Mouse (Mus musculus): ENCODE data around the gene Pyy. TPM values are rescaled to one million over a fixed set of nuclear protein-coding genes. Genes with fewer than 3 reads are reported as not detected.

The Pyy gene
- polyA plus RNA-seq, 1 experiment from 2014 or later = not detected

GRCm38 (mm10) chr11:102084159-102084558, 23.5 kb downstream of the Pyy start:
- WGBS = 14% methylated on average over 7 of the region's 7 CpGs
- H3K4me2 ChIP-seq (ENCODE audit: low read length) = no peak overlapping the region
- no peak overlapping the region for H3K9ac ChIP-seq (replicated peaks; ENCODE audit: low read depth, low read length)
- no peak overlapping the region for H3K4me3 ChIP-seq (replicated peaks; ENCODE audit: low read length)
- ATAC-seq = no peak
- H3K27me3 ChIP-seq (replicated peaks; ENCODE audit: control insufficient read depth, insufficient read depth, low read length) = no peaks in the 10 kb centered on the region
- H3K4me1 ChIP-seq (replicated peaks; ENCODE audit: control insufficient read depth, insufficient read depth, low read length) = peaks cover 39% of the 10 kb centered on the region
- no peak overlapping the region for H3K27ac ChIP-seq (ENCODE audit: low read length)
- H3K36me3 ChIP-seq (ENCODE audit: control insufficient read depth, insufficient read depth) = peaks cover 2% of the 10 kb centered on the region; the same call in 1 of the 2 replicates
- no peaks in the 10 kb centered on the region for H3K9me3 ChIP-seq (ENCODE audit: control insufficient read depth, low read length)

DNA sequence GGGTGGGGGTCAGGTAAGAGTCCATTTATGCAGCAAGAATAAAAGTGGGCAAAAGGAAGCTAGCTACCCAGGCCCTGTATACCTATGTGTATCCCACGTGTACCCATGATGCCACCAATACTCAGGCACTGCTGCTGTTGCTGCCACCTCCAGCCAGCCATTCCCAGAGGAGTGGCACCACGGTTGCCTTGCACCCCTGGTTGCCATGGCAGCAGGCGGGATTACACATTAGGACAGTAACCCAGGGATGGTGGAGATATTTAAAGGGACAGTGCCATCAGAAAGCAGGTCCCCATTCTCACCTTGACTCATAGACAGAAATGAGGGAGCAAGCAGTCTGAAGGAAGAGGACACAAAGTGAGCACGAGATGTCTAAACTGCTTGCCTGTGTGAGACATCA, 24.4 kb downstream of the Pyy start:
- H3K36me3 ChIP-seq (ENCODE audit: control insufficient read depth, insufficient read depth) = peaks cover 2% of the 10 kb centered on the region; the same call in 1 of the 2 replicates
- no peaks in the 10 kb centered on the region for H3K9me3 ChIP-seq (ENCODE audit: control insufficient read depth, low read length)
- no peak overlapping the region for H3K27ac ChIP-seq (ENCODE audit: low read length)
- H3K4me1 ChIP-seq (replicated peaks; ENCODE audit: control insufficient read depth, insufficient read depth, low read length) = peaks cover 34% of the 10 kb centered on the region
- H3K4me3 ChIP-seq (replicated peaks; ENCODE audit: low read length) = no peak overlapping the region
- ATAC-seq = no peak
- 34% methylated on average over 4 of the region's 4 CpGs for WGBS
- no peak overlapping the region for H3K9ac ChIP-seq (replicated peaks; ENCODE audit: low read depth, low read length)
- H3K4me2 ChIP-seq (ENCODE audit: low read length) = no peak overlapping the region
- H3K27me3 ChIP-seq (replicated peaks; ENCODE audit: control insufficient read depth, insufficient read depth, low read length) = no peaks in the 10 kb centered on the region

DNA sequence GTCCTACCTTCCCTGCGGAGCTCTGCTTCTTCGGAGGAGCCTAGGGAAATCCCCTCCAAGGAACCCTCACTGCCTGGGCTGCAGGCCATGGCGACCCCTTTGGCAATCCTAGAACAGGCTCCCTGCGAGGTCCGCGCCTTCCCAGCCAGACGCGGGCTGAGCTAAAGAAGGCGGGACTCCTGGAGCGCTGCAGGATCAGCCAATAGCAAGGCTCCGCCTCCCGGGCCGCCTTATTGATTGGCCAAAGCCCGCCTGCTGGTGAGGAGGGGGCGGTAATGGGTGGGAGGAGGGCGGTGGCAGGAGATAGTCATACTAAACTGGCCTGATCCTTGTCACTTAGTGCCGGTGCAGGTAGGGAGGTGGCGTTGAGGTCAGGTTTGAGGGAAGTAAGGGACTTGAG, 25.3 kb downstream of the Pyy start:
- WGBS = under 1% methylated on average over 18 of the region's 18 CpGs

DNA sequence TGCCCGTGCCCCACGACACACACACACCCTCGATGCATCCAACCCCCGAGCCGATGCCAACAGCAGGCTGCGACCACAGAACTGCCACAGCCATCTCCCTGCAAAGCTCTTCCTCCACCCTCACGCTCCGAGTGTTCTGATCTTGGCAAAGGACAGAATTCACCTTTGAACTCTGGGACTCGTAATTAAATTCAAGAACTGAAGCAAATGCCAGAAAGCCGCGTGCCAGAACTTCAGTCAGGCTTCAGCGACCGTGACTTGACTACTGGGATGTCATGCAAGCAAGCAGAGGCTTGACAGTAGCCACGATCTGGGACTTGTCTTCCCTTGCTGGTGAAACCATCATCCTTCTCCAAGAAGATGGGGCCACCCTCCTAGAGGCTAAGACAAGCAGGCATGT, 33.9 kb downstream of the Pyy start:
- Histone ChIP-seq H3K4me1 (replicated peaks; ENCODE audit: control insufficient read depth, insufficient read depth, low read length) (peaks cover 10% of the 10 kb centered on the region), H3K4me2 (ENCODE audit: low read length) (no peak overlapping the region), H3K4me3 (replicated peaks; ENCODE audit: low read length) (no peak overlapping the region), H3K27ac (ENCODE audit: low read length) (no peak overlapping the region), H3K27me3 (replicated peaks; ENCODE audit: control insufficient read depth, insufficient read depth, low read length) (no peaks in the 10 kb centered on the region), H3K36me3 (ENCODE audit: control insufficient read depth, insufficient read depth) (no peaks in the 10 kb centered on the region), H3K9ac (replicated peaks; ENCODE audit: low read depth, low read length) (no peak overlapping the region), H3K9me3 (ENCODE audit: control insufficient read depth, low read length) (no peaks in the 10 kb centered on the region)
- 82% methylated on average over 14 of the region's 14 CpGs for WGBS
- no peak for ATAC-seq

More for the DNA sequence above, 25.3 kb downstream of the Pyy start:
- H3K4me2 ChIP-seq (ENCODE audit: low read length) = peak overlapping the region; percentile 97
- peak overlapping the region; percentile 53 for H3K4me3 ChIP-seq (replicated peaks; ENCODE audit: low read length)
- H3K36me3 ChIP-seq (ENCODE audit: control insufficient read depth, insufficient read depth) = peaks cover 2% of the 10 kb centered on the region; the same call in 1 of the 2 replicates
- H3K27me3 ChIP-seq (replicated peaks; ENCODE audit: control insufficient read depth, insufficient read depth, low read length) = no peaks in the 10 kb centered on the region
- peaks cover 34% of the 10 kb centered on the region for H3K4me1 ChIP-seq (replicated peaks; ENCODE audit: control insufficient read depth, insufficient read depth, low read length)
- H3K27ac ChIP-seq (ENCODE audit: low read length) = no peak overlapping the region
- ATAC-seq = peak; percentile 90
- no peaks in the 10 kb centered on the region for H3K9me3 ChIP-seq (ENCODE audit: control insufficient read depth, low read length)
- H3K9ac ChIP-seq (replicated peaks; ENCODE audit: low read depth, low read length) = peak overlapping the region; percentile 76

DNA sequence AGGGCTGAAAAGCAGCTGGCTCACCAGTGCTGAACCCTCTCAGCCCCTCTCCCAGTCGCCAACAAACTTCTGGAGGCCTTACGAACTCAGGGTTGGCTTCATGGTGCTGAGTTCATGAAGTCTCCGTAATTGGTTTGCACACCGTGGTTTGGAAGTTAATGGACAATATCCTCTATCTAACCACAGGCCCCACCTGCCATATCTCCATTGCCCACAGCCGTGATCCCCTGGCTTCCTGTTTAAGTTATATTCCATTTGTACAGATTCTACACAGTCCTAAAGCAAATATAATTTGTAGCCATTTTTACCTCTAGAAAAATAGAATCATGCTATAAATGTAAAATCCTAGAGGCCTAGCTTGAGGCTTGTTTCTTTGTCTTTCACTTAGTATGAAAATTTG, 34.9 kb downstream of the Pyy start:
- no peak for ATAC-seq
- no peak overlapping the region for H3K9ac ChIP-seq (replicated peaks; ENCODE audit: low read depth, low read length)

GRCm38 (mm10) chr11:102070426-102070825, 37.2 kb downstream of the Pyy start:
- no peaks in the 10 kb centered on the region for H3K9me3 ChIP-seq (ENCODE audit: control insufficient read depth, low read length)
- H3K9ac ChIP-seq (replicated peaks; ENCODE audit: low read depth, low read length) = no peak overlapping the region; the same call in 1 of the 2 replicates
- ATAC-seq = no peak
- peaks cover 12% of the 10 kb centered on the region for H3K4me1 ChIP-seq (replicated peaks; ENCODE audit: control insufficient read depth, insufficient read depth, low read length)
- H3K4me2 ChIP-seq (ENCODE audit: low read length) = peak overlapping the region; percentile 35
- 3% methylated on average over 13 of the region's 13 CpGs for WGBS
- H3K4me3 ChIP-seq (replicated peaks; ENCODE audit: low read length) = no peak overlapping the region
- peak overlapping the region; percentile 9 for H3K27ac ChIP-seq (ENCODE audit: low read length)
- no peaks in the 10 kb centered on the region for H3K36me3 ChIP-seq (ENCODE audit: control insufficient read depth, insufficient read depth)
- no peaks in the 10 kb centered on the region for H3K27me3 ChIP-seq (replicated peaks; ENCODE audit: control insufficient read depth, insufficient read depth, low read length)

More for the DNA sequence above, 34.9 kb downstream of the Pyy start:
- 84% methylated on average over 5 of the region's 5 CpGs for WGBS
- H3K4me1 ChIP-seq (replicated peaks; ENCODE audit: control insufficient read depth, insufficient read depth, low read length) = peaks cover 12% of the 10 kb centered on the region
- H3K36me3 ChIP-seq (ENCODE audit: control insufficient read depth, insufficient read depth) = no peaks in the 10 kb centered on the region
- H3K4me2 ChIP-seq (ENCODE audit: low read length) = no peak overlapping the region
- no peak overlapping the region for H3K27ac ChIP-seq (ENCODE audit: low read length)
- H3K4me3 ChIP-seq (replicated peaks; ENCODE audit: low read length) = no peak overlapping the region
- H3K9me3 ChIP-seq (ENCODE audit: control insufficient read depth, low read length) = no peaks in the 10 kb centered on the region
- H3K27me3 ChIP-seq (replicated peaks; ENCODE audit: control insufficient read depth, insufficient read depth, low read length) = no peaks in the 10 kb centered on the region

- Histone ChIP-seq H3K9me3 (ENCODE audit: control insufficient read depth, low read length) (no peaks in the 10 kb centered on the region), H3K27ac (ENCODE audit: low read length) (peak overlapping the region; percentile 48), H3K4me1 (replicated peaks; ENCODE audit: control insufficient read depth, insufficient read depth, low read length) (peaks cover 12% of the 10 kb centered on the region), H3K27me3 (replicated peaks; ENCODE audit: control insufficient read depth, insufficient read depth, low read length) (no peaks in the 10 kb centered on the region), H3K4me2 (ENCODE audit: low read length) (peak overlapping the region; percentile 35; the same call in 1 of the 2 replicates), H3K4me3 (replicated peaks; ENCODE audit: low read length) (no peak overlapping the region), H3K36me3 (ENCODE audit: control insufficient read depth, insufficient read depth) (no peaks in the 10 kb centered on the region), H3K9ac (replicated peaks; ENCODE audit: low read depth, low read length) (no peak overlapping the region)
- ATAC-seq = peak; percentile 67; the same call in 1 of the 2 replicates
- 47% methylated on average over 11 of the region's 11 CpGs for WGBS
These were observed 38.0 kb downstream of the Pyy start for GRCm38 (mm10) chr11:102069633-102070032.

DNA sequence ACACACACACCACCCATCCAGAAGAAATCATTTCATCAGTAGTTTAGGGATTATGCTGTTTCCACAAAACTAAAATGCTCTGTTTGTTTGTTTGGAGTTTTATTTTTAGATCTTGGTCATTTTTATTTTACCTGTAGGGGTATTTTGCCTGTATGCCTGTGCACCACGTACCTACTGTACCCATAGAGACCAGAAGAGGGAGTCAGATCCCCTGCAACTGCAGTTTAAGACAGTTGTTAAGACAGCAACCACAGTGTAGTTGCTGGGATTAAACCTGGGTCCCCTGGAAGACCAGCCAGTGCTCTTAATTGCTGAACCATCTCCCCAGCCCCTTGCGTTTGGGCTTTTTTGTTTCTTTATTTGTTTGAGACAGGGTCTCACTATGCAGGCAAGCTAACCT, 38.7 kb downstream of the Pyy start:
- WGBS = 31% methylated on average over 2 of the region's 2 CpGs
- H3K4me2 ChIP-seq (ENCODE audit: low read length) = no peak overlapping the region
- no peak overlapping the region for H3K9ac ChIP-seq (replicated peaks; ENCODE audit: low read depth, low read length)
- no peaks in the 10 kb centered on the region for H3K27me3 ChIP-seq (replicated peaks; ENCODE audit: control insufficient read depth, insufficient read depth, low read length)
- no peak for ATAC-seq
- peaks cover 12% of the 10 kb centered on the region for H3K4me1 ChIP-seq (replicated peaks; ENCODE audit: control insufficient read depth, insufficient read depth, low read length)
- H3K4me3 ChIP-seq (replicated peaks; ENCODE audit: low read length) = no peak overlapping the region
- no peaks in the 10 kb centered on the region for H3K9me3 ChIP-seq (ENCODE audit: control insufficient read depth, low read length)
- no peak overlapping the region for H3K27ac ChIP-seq (ENCODE audit: low read length)
- no peaks in the 10 kb centered on the region for H3K36me3 ChIP-seq (ENCODE audit: control insufficient read depth, insufficient read depth)

DNA sequence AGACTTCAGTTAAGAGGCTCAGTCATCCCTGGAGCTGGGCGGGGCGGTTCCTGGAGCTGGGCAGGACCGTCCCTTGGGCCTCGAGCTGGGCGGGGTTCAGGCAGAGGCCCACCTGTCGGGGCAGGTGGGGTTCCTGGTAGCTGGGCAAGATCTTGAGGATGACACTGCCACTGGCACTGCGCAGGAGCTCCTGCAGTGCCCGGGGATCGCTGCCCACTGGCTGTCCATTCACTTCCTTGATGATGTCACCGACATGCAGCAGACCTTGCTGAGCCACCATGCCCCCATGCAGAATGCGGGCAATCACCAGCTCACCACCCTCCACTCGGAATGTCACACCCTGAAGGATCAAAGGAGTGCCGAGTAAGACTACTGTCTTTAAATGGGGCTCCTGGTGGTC, 44.6 kb downstream of the Pyy start:
- Histone ChIP-seq H3K4me1 (replicated peaks; ENCODE audit: control insufficient read depth, insufficient read depth, low read length) (peaks cover 3% of the 10 kb centered on the region; the same call in 1 of the 2 replicates), H3K9me3 (ENCODE audit: control insufficient read depth, low read length) (no peaks in the 10 kb centered on the region), H3K27me3 (replicated peaks; ENCODE audit: control insufficient read depth, insufficient read depth, low read length) (no peaks in the 10 kb centered on the region), H3K36me3 (ENCODE audit: control insufficient read depth, insufficient read depth) (peaks cover 6% of the 10 kb centered on the region; the same call in 1 of the 2 replicates), H3K4me3 (replicated peaks; ENCODE audit: low read length) (no peak overlapping the region), H3K27ac (ENCODE audit: low read length) (no peak overlapping the region), H3K9ac (replicated peaks; ENCODE audit: low read depth, low read length) (no peak overlapping the region), H3K4me2 (ENCODE audit: low read length) (no peak overlapping the region)
- no peak for ATAC-seq
- WGBS = 88% methylated on average over 13 of the region's 13 CpGs
